Mouse (Mus musculus): ENCODE measurements around the gene 4933405L10Rik.

4933405L10Rik gene

DNA sequence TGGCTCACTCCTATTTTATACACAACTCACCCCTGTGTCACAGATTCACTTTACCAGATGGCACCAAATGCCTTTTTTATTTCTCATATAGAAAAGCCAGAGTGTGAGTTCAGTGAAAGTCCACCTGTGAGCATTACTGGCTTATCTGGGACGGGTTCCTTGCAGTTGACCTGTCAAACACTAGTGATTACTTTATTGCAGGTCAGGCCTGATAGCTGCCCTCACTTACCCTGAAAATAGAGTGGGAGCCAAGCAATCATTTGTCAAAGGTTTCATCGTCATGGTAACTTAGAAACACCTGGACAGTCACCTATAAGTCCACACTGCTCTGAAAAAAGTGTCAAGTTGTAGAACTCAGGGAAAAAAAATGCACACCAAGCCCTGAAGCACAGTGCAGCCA is 47.2 kb downstream of the 4933405L10Rik start:
- DNase-seq (ENCODE audit: low spot score in 2 of 2) = no peak

- DNase-seq (ENCODE audit: low spot score in 2 of 2) = no peak
Measured at GRCm38 (mm10) chr8:105757796-105758276, 50.4 kb downstream of the 4933405L10Rik start.

DNA sequence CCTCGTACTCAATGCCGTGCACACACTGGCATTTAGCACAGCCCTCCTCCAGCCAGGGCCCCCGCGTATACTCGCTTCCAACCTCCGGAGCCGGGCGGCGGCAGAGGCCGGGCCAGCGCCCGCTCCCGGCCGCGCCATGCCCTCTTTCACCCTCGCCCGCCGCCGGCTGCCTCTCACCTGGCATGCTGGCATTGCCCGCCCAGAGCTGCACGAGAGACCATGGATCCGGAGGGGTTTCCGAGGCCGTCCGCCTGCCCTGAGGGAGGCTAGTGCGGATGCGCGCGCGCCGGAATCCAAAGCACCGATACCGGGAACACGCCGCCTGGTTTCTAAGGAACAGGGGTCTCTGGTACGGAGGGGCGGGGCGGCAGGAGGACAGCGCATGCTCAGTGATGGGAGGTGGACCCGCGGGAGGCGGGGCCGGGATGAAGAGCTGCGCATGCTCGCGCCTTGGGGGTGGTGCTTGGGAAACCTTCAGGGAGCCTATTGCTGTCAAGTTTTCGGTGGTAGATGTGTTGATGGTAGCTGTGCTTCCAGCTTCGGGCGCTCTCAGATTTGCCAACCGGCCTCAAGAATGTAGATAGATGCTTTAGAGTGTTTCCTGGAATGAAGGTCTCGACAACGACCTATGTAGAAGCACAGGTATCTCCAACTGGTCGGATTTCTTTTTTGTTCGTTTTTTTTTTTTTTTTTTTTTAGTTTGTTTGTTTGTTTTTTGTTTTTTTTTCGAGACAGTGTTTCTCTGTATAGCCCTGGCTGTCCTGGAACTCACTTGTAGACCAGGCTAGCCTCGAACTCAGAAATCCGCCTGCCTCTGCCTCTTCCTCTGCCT is 51.0 kb downstream of the 4933405L10Rik start, which contains the start of gene Gfod2:
Gfod2 (minus strand) TSS at position 388 of the 832 bp plus-strand sequence.
- peak; percentile 96 for DNase-seq (ENCODE audit: low spot score in 2 of 2)

Data from natural killer cell, adult 2 months (primary cell).